Mouse (Mus musculus): Measurements from ENCODE around the gene Dhdh. TPM values are rescaled to one million over a fixed set of nuclear protein-coding genes. Genes with fewer than 3 reads are reported as not detected.

Gene Dhdh
- polyA plus RNA-seq, 1 experiment from 2014 or later = 4.9 TPM

DNA sequence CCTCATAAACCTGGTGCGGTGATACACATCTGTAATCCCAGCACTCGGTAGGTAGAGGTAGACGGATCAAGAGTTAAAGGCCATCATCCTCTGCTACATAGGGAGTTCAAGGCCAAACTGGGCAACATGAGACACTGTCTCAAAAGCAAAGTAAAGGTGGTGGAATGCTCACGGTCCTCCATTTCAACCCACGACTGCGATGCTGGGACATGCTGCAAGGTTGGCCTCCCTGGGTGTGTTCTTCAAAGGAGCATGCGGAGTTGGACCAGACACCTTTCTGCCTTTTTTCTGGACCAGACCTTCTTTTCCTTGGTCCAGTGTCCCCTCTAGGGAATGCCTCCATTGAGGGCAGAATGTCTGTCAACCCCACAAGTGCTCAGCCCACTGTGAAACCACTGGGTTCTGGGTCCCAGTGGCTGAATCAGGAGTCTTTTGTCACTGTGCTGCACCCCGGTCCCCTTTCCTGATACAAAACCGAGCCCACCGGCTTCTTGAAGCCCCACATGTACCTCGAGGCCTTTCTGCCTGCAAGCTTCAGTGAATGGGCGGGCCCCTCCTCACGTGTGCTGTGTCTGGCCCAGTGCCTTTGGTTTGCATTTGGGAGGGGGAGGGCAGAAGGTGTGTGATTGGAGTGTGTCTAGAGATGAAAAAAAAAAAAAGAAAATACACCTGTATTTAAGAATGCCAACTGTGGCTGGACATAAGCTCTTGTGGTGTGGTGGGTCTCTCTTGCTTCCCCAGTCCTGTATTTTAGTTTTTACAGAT, 32.5 kb downstream of the Dhdh start:
- Histone ChIP-seq H3K9me3 (replicated peaks; ENCODE audit: control insufficient read depth, low read length) (no peaks in the 10 kb centered on the region), H3K27me3 (ENCODE audit: control insufficient read depth, insufficient read depth, low read length) (no peaks in the 10 kb centered on the region), H3K36me3 (ENCODE audit: control insufficient read depth, insufficient read depth, low read length) (peaks cover 18% of the 10 kb centered on the region), H3K27ac (ENCODE audit: low read depth, low read length) (peak overlapping the region; percentile 57; the same call in 1 of the 2 replicates), H3K4me3 (ENCODE audit: low read depth, low read length) (0 out of 2 replicates have a peak overlapping the region, but pooled peaks have one; percentile 8), H3K4me1 (ENCODE audit: control insufficient read depth, insufficient read depth, low read length) (peaks cover 26% of the 10 kb centered on the region), H3K4me2 (no peak overlapping the region), H3K9ac (ENCODE audit: low read depth, low read length) (no peak overlapping the region)
- WGBS (ENCODE audit: insufficient replicate concordance) = 77% methylated on average over 13 of the region's 13 CpGs
- no peak for ATAC-seq (replicated peaks; ENCODE audit: insufficient number of reproducible peaks, low FRiP score, low TSS enrichment)

DNA sequence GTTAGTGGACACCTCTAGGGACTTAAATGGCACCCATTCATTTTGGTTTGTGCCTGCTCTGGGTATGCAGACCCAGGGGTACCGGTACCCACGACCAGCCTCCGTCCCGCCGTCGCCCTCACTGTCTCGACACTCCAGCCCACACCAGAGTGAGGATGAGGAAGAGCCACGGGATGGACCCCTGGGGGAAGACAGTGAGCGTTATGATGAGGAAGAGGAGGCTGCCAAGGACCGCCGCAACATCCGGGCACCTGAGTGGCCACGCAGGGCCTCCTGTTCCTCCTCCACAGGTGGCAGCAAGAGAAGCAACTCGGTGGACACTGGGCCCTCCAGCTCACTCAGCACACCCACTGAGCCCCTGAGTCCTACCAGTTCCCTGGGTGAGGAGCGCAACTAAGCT, 33.6 kb downstream of the Dhdh start:
- WGBS (ENCODE audit: insufficient replicate concordance) = 87% methylated on average over 15 of the region's 15 CpGs
- no peak overlapping the region for H3K4me2 ChIP-seq
- peaks cover 18% of the 10 kb centered on the region for H3K36me3 ChIP-seq (ENCODE audit: control insufficient read depth, insufficient read depth, low read length)
- no peak overlapping the region for H3K4me3 ChIP-seq (ENCODE audit: low read depth, low read length)
- ATAC-seq (replicated peaks; ENCODE audit: insufficient number of reproducible peaks, low FRiP score, low TSS enrichment) = no peak
- peaks cover 16% of the 10 kb centered on the region for H3K4me1 ChIP-seq (ENCODE audit: control insufficient read depth, insufficient read depth, low read length)
- H3K27me3 ChIP-seq (ENCODE audit: control insufficient read depth, insufficient read depth, low read length) = no peaks in the 10 kb centered on the region
- no peak overlapping the region for H3K9ac ChIP-seq (ENCODE audit: low read depth, low read length)
- no peaks in the 10 kb centered on the region for H3K9me3 ChIP-seq (replicated peaks; ENCODE audit: control insufficient read depth, low read length)
- H3K27ac ChIP-seq (ENCODE audit: low read depth, low read length) = no peak overlapping the region

DNA sequence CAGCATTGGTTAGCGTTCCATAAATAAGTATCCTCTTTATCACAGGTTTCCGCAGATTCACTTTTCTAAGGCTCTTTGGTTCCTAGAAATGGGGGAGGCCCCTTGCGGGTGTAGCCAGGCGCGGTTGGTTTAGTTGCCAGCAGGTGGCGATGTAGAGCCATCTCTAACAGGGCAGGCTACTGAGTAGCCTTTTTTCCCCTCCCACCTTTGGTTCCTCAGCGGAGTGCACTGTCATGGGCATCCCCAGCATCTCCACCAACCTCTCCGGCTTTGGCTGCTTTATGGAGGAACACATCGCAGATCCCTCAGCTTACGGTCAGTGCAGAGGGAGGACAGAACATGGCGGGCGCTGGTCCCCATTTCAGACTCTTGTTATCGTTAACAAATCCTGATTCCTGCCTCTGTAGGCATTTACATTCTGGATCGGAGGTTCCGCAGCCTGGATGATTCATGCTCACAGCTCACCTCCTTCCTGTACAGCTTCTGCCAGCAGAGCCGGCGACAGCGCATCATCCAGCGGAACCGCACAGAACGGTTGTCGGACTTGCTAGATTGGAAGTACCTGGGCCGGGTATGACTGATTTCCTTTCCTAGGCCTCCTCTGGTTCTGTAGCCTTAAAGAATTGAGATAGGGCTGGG, 37.1 kb downstream of the Dhdh start:
- H3K9me3 ChIP-seq (replicated peaks; ENCODE audit: control insufficient read depth, low read length) = no peaks in the 10 kb centered on the region
- no peak overlapping the region for H3K4me3 ChIP-seq (ENCODE audit: low read depth, low read length)
- peaks cover 10% of the 10 kb centered on the region for H3K36me3 ChIP-seq (ENCODE audit: control insufficient read depth, insufficient read depth, low read length)
- 0 out of 2 replicates have a peak, but pooled peaks have one; percentile 22 for ATAC-seq (replicated peaks; ENCODE audit: insufficient number of reproducible peaks, low FRiP score, low TSS enrichment)
- H3K4me2 ChIP-seq = no peak overlapping the region
- no peak overlapping the region for H3K27ac ChIP-seq (ENCODE audit: low read depth, low read length)
- no peaks in the 10 kb centered on the region for H3K27me3 ChIP-seq (ENCODE audit: control insufficient read depth, insufficient read depth, low read length)
- peaks cover 5% of the 10 kb centered on the region; the same call in 1 of the 2 replicates for H3K4me1 ChIP-seq (ENCODE audit: control insufficient read depth, insufficient read depth, low read length)
- 48% methylated on average over 23 of the region's 23 CpGs for WGBS (ENCODE audit: insufficient replicate concordance)
- H3K9ac ChIP-seq (ENCODE audit: low read depth, low read length) = no peak overlapping the region

DNA sequence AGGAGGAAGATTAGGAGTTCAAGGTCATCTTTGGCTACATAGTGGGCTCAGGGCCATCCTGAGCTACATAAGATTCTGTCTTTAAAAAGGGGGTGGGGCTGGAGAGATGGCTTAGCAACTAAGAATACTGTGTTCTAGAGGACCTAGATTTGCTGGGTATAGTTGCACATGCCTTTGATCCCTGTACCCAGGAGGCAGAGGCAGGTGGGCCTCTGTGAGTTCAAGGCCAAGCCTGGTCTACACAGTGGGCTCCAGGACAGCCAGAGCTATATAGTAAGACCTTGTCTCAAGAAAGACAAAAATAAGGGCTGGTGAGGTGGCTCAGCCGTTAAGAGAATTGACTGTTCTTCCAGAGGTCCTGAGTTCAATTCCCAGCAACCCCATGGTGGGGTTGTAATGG, 38.6 kb downstream of the Dhdh start:
- Histone ChIP-seq H3K9ac (ENCODE audit: low read depth, low read length) (no peak overlapping the region), H3K4me2 (no peak overlapping the region), H3K27me3 (ENCODE audit: control insufficient read depth, insufficient read depth, low read length) (no peaks in the 10 kb centered on the region), H3K36me3 (ENCODE audit: control insufficient read depth, insufficient read depth, low read length) (peaks cover 10% of the 10 kb centered on the region), H3K27ac (ENCODE audit: low read depth, low read length) (no peak overlapping the region), H3K9me3 (replicated peaks; ENCODE audit: control insufficient read depth, low read length) (no peaks in the 10 kb centered on the region), H3K4me1 (ENCODE audit: control insufficient read depth, insufficient read depth, low read length) (peaks cover 5% of the 10 kb centered on the region; the same call in 1 of the 2 replicates), H3K4me3 (ENCODE audit: low read depth, low read length) (no peak overlapping the region)
- ATAC-seq (replicated peaks; ENCODE audit: insufficient number of reproducible peaks, low FRiP score, low TSS enrichment) = no peak
- 89% methylated on average over 1 of the region's 1 CpGs for WGBS (ENCODE audit: insufficient replicate concordance)

DNA sequence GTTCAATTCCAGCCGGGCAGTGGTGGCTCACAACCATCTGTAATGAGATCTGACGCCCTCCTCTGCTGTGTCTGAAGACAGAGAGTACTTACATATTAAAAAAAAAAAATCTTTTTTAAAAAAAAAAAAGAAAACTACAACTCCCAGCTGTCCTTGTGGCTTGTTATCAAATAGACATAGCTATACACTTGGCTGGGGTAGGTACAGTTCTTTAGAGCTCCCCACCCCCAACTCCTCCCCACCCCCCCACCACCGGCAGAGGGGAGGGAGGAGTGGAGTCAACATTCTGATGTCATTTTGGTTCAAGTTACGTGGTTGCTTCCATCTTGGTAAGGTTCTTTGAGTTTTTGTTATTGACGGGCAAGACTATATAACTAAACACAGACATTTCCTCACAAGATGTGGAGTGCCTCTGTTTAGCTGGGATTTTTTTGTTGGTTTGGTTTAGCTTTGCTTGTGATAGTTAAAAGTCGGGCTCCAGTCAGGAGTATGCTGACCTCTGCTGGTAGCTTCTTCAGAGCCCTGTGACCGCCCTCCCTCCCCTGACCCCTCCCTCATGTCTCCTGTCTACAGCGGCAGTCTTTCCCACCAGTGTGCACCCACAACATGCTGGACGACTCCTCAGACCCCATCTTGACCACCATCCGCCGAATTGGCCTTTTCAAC, 41.1 kb downstream of the Dhdh start:
- Histone ChIP-seq H3K4me2 (peak overlapping the region; percentile 35), H3K9ac (ENCODE audit: low read depth, low read length) (0 out of 2 replicates have a peak overlapping the region, but pooled peaks have one; percentile 39), H3K27ac (ENCODE audit: low read depth, low read length) (no peak overlapping the region), H3K36me3 (ENCODE audit: control insufficient read depth, insufficient read depth, low read length) (peaks cover 20% of the 10 kb centered on the region), H3K4me1 (ENCODE audit: control insufficient read depth, insufficient read depth, low read length) (peaks cover 5% of the 10 kb centered on the region; the same call in 1 of the 2 replicates), H3K4me3 (ENCODE audit: low read depth, low read length) (peak overlapping the region; percentile 14; the same call in 1 of the 2 replicates), H3K9me3 (replicated peaks; ENCODE audit: control insufficient read depth, low read length) (no peaks in the 10 kb centered on the region), H3K27me3 (ENCODE audit: control insufficient read depth, insufficient read depth, low read length) (no peaks in the 10 kb centered on the region)
- 20% methylated on average over 11 of the region's 11 CpGs for WGBS (ENCODE audit: insufficient replicate concordance)
- no peak for ATAC-seq (replicated peaks; ENCODE audit: insufficient number of reproducible peaks, low FRiP score, low TSS enrichment)

DNA sequence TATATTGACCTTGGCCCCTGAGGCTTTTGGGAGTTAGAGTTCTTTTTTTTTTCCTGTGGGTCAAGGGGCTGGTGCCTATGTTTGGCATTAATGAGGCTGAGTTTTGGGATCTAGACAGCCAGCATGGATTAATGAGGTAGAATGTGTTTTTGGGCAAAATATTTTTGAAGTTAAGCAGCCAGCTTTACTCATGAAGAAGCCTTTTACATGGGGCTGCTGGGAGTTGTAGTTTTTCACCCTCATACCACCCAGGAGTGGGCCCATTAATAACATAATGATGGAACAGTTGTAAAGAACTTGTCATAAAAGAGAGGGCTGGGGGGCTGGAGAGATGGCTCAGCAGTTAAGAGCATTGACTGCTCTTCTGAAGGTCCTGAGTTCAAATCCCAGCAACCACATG, 42.0 kb downstream of the Dhdh start:
- Histone ChIP-seq H3K4me3 (ENCODE audit: low read depth, low read length) (no peak overlapping the region), H3K27me3 (ENCODE audit: control insufficient read depth, insufficient read depth, low read length) (no peaks in the 10 kb centered on the region), H3K4me2 (no peak overlapping the region), H3K4me1 (ENCODE audit: control insufficient read depth, insufficient read depth, low read length) (peaks cover 5% of the 10 kb centered on the region; the same call in 1 of the 2 replicates), H3K9me3 (replicated peaks; ENCODE audit: control insufficient read depth, low read length) (no peaks in the 10 kb centered on the region), H3K27ac (ENCODE audit: low read depth, low read length) (no peak overlapping the region), H3K9ac (ENCODE audit: low read depth, low read length) (no peak overlapping the region), H3K36me3 (ENCODE audit: control insufficient read depth, insufficient read depth, low read length) (peaks cover 22% of the 10 kb centered on the region)
- no peak for ATAC-seq (replicated peaks; ENCODE audit: insufficient number of reproducible peaks, low FRiP score, low TSS enrichment)

DNA sequence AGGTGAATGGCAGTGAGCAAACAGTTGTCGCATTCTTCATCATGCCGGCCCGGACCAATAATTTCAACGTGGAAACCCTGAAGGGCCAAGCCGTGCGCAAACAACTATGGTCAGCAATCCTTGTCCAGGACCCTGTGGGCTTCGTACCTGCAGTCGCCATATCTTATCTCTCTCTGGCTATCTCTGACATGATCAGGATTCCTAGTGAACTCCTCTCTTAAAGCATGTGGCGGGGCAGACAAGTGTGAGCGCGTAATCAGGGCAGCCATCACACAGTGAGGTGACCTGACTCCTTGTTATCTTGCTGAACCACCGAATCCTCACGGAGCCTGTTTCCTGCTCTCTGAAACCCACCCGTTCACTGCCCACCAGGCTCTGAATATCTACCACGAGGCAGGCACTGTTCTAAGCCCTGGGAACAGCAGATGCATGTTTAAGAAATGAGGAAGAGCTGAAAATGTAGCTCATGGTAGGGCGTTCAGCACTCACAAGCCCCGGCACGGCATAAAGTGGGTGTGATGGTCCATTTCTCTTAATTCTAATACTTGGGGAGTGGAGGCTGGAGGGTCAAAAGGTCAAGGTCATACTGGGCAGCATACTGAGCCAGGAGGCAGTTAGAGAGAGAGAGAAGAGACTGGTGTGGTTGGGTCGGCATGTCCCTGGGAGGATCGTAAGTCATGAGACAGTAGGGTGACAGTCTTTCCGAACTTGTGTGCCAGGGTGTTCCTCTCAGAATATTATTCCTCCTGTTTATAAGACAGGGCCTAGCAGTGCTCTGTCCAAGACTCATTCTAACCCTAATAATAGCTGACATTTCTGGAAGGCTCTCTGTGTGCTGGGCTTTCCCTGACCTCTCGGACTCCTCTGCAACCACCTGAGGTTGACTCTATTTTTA, 44.8 kb downstream of the Dhdh start:
- no peak for ATAC-seq (replicated peaks; ENCODE audit: insufficient number of reproducible peaks, low FRiP score, low TSS enrichment)
- H3K4me3 ChIP-seq (ENCODE audit: low read depth, low read length) = no peak overlapping the region
- 71% methylated on average over 22 of the region's 22 CpGs for WGBS (ENCODE audit: insufficient replicate concordance)
- no peaks in the 10 kb centered on the region for H3K27me3 ChIP-seq (ENCODE audit: control insufficient read depth, insufficient read depth, low read length)
- H3K27ac ChIP-seq (ENCODE audit: low read depth, low read length) = no peak overlapping the region
- H3K9ac ChIP-seq (ENCODE audit: low read depth, low read length) = no peak overlapping the region
- peaks cover 28% of the 10 kb centered on the region for H3K36me3 ChIP-seq (ENCODE audit: control insufficient read depth, insufficient read depth, low read length)
- peaks cover 5% of the 10 kb centered on the region; the same call in 1 of the 2 replicates for H3K4me1 ChIP-seq (ENCODE audit: control insufficient read depth, insufficient read depth, low read length)
- H3K4me2 ChIP-seq = no peak overlapping the region
- no peaks in the 10 kb centered on the region for H3K9me3 ChIP-seq (replicated peaks; ENCODE audit: control insufficient read depth, low read length)

Measured in heart, embryonic 11.5 days (tissue).